Mouse (Mus musculus) lung, postnatal 14 days (tissue): ENCODE results near the gene Sprr1a.
"Not testable (repeated sequence)": the region's sequence is repeated elsewhere in the genome, so short reads cannot be mapped to it uniquely, and the experiment has no call there.

Experiments used
- DNase-seq: peaks from one replicate; pipeline ENCODE4 v3.0.0; 2021

Sprr1a gene

DNA sequence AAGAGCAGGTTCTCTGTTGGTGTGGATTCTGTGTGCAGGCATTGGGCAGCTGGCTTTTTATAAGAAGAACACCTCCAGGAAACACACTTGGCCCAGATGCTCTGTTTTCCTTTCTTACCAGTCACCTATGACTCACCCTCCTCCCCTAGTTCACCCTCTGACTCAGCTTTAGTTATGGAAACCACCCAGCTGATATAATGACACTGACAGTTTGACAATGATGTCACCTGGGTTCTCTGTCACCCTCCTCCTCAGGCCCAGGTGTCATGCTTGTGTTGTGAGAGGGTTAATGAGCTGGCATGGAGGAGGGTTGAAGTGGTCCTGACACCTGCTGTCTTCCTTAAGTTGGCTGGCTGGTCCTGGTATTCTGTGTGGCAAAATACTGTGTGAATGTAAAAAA lies at the start of gene Sprr1a:
Gene Sprr1a, minus strand, starts transcription at position 33 of the 400 bp plus-strand sequence.
- no peak for DNase-seq

DNA sequence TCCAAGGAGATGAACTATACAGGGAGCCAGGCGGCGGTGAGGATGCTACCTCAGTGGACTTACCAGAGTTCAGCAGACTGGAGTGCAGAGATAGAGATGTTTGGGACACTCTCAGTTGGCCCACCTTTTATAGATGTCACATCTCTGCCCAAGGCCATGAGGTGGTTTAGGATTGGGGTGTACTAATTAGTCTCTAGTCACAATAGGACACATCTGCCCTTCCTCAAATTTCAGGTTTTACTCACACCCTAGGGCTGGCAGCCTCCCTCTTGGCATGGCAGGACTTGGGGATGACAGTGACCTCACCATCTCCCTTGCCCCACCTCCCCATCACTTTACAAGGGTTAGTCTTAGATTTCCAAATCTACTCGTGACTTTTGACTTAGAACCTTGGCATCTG lies 48.7 kb upstream of the Sprr1a start, which contains the start of gene 2310046K23Rik:
Gene 2310046K23Rik, minus strand, starts transcription at position 101 of the 400 bp plus-strand sequence.
- no peak for DNase-seq

DNA sequence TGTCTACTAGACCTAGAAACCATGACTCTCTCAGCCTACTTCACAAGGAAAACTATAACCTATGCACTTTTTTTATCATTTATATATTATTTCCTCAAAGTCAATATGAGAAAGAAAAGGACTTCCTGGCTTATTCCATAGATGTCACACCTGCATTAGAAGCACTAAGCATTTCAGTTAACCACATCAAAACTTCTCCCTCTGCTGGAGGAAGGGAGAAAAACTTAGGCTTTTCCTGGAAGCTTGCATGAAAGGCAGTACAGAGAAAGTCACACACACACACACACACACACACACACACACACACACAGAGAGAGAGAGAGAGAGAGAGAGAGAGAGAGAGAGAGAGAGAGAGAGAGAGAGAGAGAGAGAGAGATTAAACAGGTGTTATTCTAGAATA lies 26.6 kb upstream of the Sprr1a start:
- DNase-seq, result no peak

DNA sequence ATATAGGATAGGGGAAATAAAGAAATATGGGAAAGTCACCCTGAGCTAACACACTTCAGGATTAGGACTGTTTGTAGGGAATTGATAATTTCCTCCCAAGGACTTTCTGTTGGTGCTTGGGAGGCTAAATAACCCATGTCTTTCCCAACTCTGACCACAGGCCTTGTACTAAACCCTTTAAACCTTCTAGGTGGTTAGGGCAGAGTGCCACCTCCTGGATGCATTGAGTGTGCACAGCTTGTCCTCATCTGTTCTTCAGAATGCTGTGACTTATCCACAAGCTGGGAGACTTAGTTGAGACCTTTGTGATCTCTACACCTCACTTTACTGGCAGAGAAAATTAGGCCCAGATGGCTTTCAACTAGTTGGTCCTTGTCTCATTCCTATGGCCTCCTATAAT lies 25.1 kb upstream of the Sprr1a start:
- DNase-seq, result no peak

DNA sequence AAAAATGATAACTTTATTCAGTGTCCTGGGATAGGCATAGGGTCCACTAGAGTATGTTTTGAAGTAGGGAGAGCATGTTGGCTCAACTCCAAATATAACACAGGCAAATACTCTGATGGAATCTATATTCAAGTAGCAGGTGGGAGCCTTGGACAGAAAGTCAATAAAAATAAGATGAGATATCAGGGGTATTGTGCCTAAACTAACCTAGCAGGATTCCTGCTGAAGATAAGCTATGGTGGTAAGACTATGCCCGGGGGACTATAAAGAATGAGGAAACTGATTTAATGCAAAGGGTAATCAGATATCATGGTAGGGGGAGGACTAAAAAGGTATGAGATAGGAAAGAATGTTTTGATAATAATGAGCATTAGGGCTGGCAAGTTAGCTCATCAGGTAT lies 22.5 kb upstream of the Sprr1a start:
- DNase-seq, result no peak

DNA sequence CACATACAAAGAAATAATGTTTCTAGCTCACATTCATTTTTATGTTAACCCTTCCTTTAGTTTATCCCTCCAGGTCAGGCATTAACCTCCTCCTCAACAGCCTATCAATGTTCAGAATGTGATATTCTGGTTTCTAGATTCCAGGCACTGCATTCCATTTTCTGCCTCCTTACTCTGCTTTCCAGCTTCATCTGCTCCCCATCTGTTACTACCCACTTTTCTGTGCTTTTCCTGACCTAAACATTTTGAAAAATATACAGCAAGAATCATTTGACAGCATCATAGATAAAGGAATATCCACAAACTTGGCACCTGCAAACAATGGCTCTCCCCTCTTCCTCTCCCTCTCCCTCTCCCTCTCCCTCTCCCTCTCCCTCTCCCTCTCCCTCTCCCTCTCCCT lies 17.8 kb upstream of the Sprr1a start:
- DNase-seq, result no peak

DNA sequence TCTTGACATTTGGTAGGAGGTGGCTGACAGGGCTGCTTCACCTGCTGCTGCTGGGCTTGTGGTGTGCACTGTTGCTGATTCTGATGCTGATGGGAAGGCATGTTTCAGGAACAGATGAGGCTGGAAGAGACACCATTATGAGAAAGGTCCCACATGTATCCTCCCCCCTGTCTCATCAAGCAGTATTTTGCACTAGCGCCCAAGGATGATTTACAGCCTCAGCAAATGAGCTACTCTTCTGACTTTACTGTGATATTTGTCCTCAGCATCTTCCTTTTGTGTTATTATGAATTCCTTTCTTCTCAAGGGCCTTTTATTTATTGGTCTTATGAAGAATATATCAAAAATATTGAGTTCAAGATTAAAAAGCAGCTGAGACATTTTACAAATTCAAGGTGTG lies 14.7 kb upstream of the Sprr1a start, which contains the start of gene Sprr4:
Gene Sprr4, minus strand, starts transcription at position 101 of the 400 bp plus-strand sequence.
- no peak for DNase-seq

DNA sequence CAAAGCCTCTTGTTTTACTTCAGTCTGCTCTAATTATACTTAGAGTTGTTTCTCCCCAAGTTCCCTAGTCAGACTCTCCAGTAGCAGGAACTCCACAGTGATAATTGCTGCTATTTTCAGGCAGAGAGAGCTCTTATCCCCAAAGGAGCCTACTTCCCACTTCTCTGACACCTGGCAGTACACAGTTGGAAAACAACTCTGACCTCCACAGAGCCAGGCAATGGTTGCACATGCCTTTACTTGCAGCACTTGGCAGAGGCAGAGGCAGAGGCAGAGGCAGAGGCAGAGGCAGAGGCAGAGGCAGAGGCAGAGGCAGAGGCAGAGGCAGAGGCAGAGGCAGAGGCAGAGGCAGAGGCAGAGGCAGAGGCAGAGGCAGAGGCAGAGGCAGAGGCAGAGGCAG lies 4.6 kb upstream of the Sprr1a start:
- DNase-seq, result not testable (repeated sequence)

DNA sequence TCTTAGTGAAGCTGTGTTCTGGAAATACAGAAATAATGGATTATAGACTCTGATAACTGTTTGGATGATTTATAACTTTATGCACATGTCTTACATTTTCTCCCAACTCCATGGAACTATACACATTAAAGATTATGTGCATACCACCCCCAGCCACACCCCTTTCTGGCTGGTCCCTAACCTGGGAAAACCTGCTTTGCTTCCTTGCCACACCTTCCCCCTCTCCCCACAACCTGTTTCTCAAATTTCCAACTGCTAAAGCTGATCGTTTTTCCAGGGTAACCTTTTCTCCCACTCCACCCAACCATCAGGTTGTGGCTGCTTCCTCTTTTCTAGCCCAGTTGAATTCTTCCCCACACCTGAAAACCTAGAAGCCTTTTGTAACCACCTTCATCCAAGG lies 612 bp upstream of the Sprr1a start:
- no peak for DNase-seq

DNA sequence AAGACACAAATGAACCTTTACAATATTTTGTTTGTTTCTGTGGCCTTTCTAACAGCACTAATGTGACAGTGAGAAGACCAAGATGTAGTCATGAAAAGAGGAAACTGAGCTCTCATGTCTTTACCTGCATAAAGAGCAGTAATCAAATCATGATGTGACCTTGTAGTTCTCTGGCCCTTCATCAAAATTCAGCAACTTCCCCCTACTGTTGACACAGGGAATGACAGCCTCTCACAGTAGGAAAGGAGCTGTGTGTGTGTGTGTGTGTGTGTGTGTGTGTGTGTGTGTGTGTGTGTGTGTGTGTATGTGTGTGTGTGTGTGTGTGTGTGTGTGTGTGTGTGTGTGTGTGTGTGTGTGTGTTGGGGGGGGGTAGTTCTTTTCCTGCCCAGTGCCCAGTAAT lies 4.4 kb downstream of the Sprr1a start:
- DNase-seq, result not testable (repeated sequence)

DNA sequence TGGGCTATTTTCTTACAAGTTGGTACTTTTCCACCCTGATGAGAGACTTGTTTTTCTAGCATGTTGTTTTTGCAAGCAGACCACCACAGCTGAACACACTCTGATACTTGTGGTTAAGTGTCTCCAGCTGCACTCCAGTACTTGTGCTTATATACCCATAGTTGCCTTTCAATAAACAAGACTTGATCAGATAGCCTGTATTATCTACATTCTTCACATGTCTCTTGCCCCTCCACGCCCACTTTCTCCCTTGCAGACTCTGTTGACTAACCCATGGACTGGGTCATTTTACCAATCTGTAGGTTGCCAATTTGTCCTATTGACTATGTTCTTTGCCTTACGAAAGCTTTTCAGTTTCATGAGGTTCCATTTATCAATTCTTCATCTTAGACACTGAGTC lies 15.6 kb downstream of the Sprr1a start:
- no peak for DNase-seq

DNA sequence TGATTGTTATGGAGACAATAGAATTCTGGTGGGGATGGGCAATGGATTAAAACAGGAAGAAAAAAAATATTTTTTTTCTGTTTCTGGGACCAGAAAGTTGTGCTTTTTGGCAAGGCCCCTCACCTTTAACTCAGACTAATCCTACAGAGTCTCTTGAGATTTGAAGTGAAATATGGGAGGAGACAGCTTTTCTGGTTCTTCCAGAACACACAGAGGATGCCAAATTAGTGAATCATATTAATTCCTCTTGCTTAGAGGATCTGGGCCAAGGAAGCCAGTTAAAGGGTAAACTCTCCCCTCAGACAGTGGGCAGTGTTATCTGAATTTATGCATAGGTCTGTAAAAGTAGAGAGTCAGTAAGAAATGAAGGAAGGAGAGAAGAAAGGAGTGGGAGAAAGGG lies 18.3 kb downstream of the Sprr1a start:
- DNase-seq, result no peak

DNA sequence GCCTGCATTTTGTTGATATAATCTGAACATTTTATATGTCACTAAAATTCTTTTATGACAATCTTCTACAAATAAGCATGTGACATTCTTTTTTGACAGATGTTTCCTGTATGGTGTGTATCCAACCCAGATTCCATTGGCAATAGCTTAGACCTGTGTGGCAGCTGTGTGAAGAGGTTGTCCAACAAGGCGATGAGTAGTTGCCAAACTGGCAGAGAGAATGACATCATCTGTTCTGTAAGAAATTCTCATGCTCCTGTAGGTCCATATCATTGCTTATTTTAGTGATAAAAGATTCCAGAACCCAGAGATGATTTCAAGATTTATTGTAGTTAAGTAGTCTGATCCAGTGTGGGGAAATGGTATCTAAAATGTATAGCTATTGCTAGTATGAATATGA lies 19.1 kb downstream of the Sprr1a start:
- DNase-seq, result no peak

DNA sequence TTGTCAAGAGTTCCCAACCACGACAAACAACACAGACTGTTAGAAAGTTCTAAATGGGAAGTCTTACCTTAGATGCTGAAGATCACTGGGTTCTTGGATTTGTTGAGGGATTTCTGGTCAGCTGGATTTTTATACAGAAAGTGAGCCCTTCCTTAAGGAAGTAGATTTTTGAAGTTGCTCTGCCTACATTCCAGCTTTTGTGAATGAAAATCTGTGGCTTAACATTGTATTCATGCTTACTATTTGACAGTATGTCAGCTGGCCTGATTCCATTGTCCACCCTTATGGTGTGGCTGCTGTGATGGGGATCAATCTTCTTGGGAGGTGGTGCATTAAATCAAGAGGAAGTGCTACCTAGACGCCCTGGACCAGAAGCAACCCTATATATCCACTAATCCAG lies 27.1 kb downstream of the Sprr1a start, which contains the start of gene Sprr3:
Gene Sprr3, minus strand, starts transcription at position 101 of the 400 bp plus-strand sequence.
- DNase-seq, result no peak

DNA sequence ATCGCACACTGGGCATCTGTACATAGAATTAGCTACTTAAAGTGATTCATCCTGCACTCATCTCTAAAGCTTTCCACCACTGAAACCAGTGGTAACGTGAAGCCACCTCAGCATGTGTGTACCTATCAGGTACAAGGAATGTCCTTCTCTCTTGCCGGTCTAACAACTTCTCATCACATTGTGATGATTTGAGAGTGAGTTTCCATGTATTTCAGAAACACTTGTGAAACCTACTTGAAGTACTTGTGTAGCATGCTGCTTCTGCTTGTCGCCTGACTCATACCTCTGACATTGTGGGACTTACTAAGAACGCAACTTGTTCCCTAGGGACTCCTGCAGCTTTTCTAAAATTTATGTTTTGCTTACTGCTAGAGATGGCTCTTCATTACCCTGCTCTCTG lies 30.5 kb downstream of the Sprr1a start:
- no peak for DNase-seq

DNA sequence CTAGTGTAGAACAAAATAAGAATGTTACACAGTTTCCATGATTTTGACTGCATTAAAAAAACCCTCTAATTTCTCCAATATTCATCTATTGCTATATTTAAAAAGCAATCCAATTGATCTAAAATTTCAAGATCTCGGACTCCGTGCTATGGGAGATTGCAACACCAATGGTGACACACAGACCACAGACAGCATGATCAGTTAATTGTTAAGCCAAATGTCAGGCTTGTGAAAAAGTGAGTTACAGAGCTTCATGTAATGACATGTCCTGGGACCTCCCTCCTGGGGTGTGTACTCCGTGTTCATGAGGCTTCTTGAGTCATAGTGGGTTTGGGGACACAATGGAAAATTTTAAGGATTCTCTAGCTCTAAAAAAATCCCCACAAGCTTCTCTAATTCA lies 45.5 kb downstream of the Sprr1a start:
- DNase-seq, result no peak

DNA sequence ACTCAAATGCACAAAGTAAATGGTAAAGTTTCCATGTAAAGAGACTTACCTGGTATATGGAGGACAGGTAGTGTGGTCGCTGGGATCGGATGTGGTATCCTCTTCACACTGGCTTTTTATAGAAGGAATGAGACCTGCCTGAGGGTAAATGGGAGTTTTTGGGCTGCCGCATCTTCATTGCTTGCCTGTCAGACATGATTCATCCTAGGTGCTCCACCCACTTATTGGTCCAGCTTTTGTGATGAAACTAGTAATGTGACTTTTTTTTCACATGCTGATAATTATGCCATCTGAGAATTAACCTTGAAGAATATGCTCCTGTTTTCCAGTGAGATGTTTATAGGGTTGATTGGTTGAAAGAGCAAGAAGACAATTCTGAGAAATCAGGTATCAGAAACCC lies 47.0 kb downstream of the Sprr1a start, which contains the start of gene Sprr1b:
Gene Sprr1b, minus strand, starts transcription at position 101 of the 400 bp plus-strand sequence.
- no peak for DNase-seq
